Mouse (Mus musculus) embryonic facial prominence, embryonic 15.5 days (tissue): ENCODE data around the gene 4930404N11Rik. TPM values are rescaled to one million over a fixed set of nuclear protein-coding genes. Genes with fewer than 3 reads are reported as not detected.

Experiments used
- ATAC-seq: fragments of 200-750 bp; cut with Nextera tagmentation; 2 replicates; pipeline ENCODE4 v1.8.0; 2017; ENCODE audit warnings: low read depth, moderate TSS enrichment; ENCODE audit not compliant: insufficient number of reproducible peaks, low FRiP score, low TSS enrichment
- H3K27ac ChIP-seq: fragments of 300-500 bp; sonication (generic); replicated peaks from 2 replicates; pipeline ENCODE4 v1.5.1; 2015; ENCODE audit warnings: mild to moderate bottlenecking, inconsistent platforms
- H3K27me3 ChIP-seq: fragments of 300-500 bp; sonication (generic); 2 replicates; pipeline ENCODE4 v1.6.1; 2015; ENCODE audit warnings: inconsistent platforms
- H3K36me3 ChIP-seq: fragments of 300-500 bp; sonication (generic); 2 replicates; pipeline ENCODE4 v1.6.1; 2015; ENCODE audit warnings: mild to moderate bottlenecking, inconsistent platforms
- H3K4me1 ChIP-seq: fragments of 300-500 bp; sonication (generic); 2 replicates; pipeline ENCODE4 v1.6.1; 2015; ENCODE audit warnings: inconsistent platforms
- H3K4me2 ChIP-seq: fragments of 300-500 bp; sonication (generic); replicated peaks from 2 replicates; pipeline ENCODE4 v1.6.1; 2015; ENCODE audit warnings: mild to moderate bottlenecking, inconsistent platforms
- H3K4me3 ChIP-seq: fragments of 300-500 bp; sonication (generic); replicated peaks from 2 replicates; pipeline ENCODE4 v1.5.1; 2015; ENCODE audit warnings: mild to moderate bottlenecking, inconsistent platforms
- H3K9ac ChIP-seq: fragments of 300-500 bp; sonication (generic); 2 replicates; pipeline ENCODE4 v1.6.1; 2015; ENCODE audit warnings: inconsistent platforms
- H3K9me3 ChIP-seq: fragments of 300-500 bp; sonication (generic); replicated peaks from 2 replicates; pipeline ENCODE4 v1.6.1; 2016; ENCODE audit warnings: inconsistent platforms
- WGBS: fragments of 180-500 bp; shearing (Covaris S2); methylation state at CpG from one replicate; pipeline ENCODE4 v1.1.7; 2015; 5-methylcytosine and 5-hydroxymethylcytosine counted together
- polyA plus RNA-seq: library from polyadenylated mRNA; unstranded; fragments of >200 nt; fragmentation: Nextera tagmentation; extraction: Ambion mirVana; gene quantifications from 2 replicates; pipeline ENCODE4 v1.2.1, GENCODE M21; 2015

4930404N11Rik gene
- polyA plus RNA-seq, 1 experiment from 2014 or later: 0.73 TPM

DNA sequence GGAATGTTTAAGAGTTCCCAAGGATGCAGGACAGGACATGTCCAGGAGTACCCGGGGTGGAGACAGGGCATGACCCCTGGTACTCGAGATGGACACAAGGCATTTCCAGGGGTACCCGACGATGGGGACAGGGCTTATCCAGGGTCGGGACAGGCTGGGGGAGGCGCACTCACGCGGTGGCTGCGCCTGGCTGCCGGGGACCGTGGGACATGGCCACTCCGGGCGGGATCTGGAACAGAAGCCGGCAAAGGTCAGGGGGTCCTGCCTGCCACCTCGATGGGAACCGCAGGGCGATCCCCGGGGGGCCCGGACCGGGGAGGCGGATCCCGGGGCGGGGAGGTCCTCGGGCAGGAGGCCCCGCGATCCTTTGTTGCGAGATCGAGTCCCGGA is 15.7 kb downstream of the 4930404N11Rik start:
- 1% methylated on average over 29 of the region's 29 CpGs for WGBS

DNA sequence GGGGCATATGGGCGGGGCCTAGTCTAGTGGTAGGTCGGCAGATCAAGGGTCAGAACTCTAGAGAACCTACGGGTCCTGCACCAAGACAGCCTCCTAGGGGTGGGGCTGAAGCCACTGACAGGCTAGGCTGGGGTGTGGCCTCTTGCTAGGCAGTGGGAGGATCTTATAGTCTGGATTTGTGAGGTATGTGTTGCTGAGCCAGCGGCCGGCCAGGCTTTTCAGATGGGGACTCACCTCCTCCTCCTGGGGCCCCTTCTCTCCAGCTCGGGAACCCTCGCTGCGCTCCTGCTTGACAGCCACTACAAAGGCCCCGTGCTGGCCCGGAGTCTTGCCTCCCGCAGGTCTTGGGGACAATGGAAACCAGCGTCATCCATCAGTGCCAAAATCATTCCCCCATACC is 16.5 kb downstream of the 4930404N11Rik start:
- peaks cover 43% of the 10 kb centered on the region for H3K4me1 ChIP-seq
- ATAC-seq: no peak
- WGBS: 3% methylated on average over 12 of the region's 12 CpGs
- H3K27me3 ChIP-seq: peaks cover 8% of the 10 kb centered on the region
- no peaks in the 10 kb centered on the region for H3K9me3 ChIP-seq
- peak overlapping the region; percentile 86 for H3K4me2 ChIP-seq
- H3K9ac ChIP-seq: 0 out of 2 replicates have a peak overlapping the region, but pooled peaks have one; percentile 59
- H3K4me3 ChIP-seq: peak overlapping the region; percentile 64
- peaks cover 13% of the 10 kb centered on the region for H3K36me3 ChIP-seq
- H3K27ac ChIP-seq: peak overlapping the region; percentile 67

More for the DNA sequence above, 15.7 kb downstream of the 4930404N11Rik start:
- Histone ChIP-seq H3K4me1 (peaks cover 51% of the 10 kb centered on the region), H3K36me3 (peaks cover 13% of the 10 kb centered on the region), H3K27ac (peak overlapping the region; percentile 67), H3K9me3 (no peaks in the 10 kb centered on the region), H3K27me3 (peaks cover under 1% of the 10 kb centered on the region), H3K4me3 (peak overlapping the region; percentile 64), H3K9ac (peak overlapping the region; percentile 59), H3K4me2 (peak overlapping the region; percentile 86)
- ATAC-seq: no peak

DNA sequence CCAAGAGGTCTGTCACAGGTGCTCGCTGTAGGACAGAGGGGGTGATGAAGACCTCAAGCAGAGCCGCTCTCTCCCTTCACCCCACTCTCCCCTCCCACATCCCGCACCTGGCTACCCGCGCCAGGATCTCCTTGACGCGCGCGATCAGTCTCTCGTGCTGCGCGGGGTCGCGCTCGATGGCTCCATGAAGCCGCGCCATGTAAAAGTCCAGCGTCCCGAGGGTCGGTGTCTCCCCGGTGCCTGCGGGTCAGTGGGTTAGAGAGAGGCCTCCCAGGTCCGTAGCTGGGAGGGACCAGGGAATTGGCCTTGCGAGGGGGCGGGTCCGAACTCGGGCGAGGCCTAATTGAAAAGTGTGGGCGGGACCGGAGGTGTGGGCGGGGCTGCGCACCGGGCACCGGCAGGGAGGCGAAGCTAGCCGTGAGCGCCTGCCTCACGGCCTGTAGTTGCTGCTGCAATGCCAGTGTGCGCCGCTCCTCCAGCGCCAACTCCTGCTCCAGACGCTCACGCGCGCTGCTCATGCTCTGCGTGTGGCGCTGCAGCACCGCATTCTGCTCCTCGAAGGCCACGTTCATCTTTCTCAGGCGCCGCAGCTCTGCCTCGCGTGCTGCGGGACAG is 19.1 kb downstream of the 4930404N11Rik start:
- H3K27ac ChIP-seq: 0 out of 2 replicates have a peak overlapping the region, but pooled peaks have one; percentile 23
- peak overlapping the region; percentile 41 for H3K4me2 ChIP-seq
- peaks cover 33% of the 10 kb centered on the region for H3K27me3 ChIP-seq
- H3K36me3 ChIP-seq: peaks cover 13% of the 10 kb centered on the region
- H3K4me1 ChIP-seq: peaks cover 47% of the 10 kb centered on the region
- 14% methylated on average over 55 of the region's 55 CpGs for WGBS
- H3K4me3 ChIP-seq: peak overlapping the region; percentile 24
- ATAC-seq: no peak
- H3K9me3 ChIP-seq: no peaks in the 10 kb centered on the region
- H3K9ac ChIP-seq: no peak overlapping the region

DNA sequence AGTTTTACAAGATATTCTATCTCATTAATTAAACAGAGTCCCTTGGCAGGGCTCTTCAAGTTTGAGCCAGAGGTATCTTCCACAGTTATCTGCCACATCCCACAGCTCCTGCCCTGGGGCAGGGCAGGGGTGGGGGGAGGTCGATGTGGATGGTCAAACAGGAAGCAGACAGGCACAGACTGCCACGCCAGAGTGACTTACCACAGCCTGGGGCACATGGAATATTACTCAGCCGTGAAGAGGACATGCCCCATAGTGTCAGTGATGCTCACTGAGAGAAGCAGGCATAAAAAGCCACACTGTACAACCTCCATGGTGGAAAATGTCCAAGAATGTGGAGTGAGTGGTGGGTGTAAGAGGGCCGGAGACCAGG is 20.5 kb downstream of the 4930404N11Rik start:
- no peak overlapping the region for H3K9ac ChIP-seq
- WGBS: 77% methylated on average over 4 of the region's 4 CpGs
- no peaks in the 10 kb centered on the region for H3K9me3 ChIP-seq
- peaks cover 44% of the 10 kb centered on the region for H3K27me3 ChIP-seq
- no peak overlapping the region for H3K4me2 ChIP-seq
- peaks cover 47% of the 10 kb centered on the region for H3K4me1 ChIP-seq
- no peak overlapping the region for H3K27ac ChIP-seq
- H3K36me3 ChIP-seq: peaks cover 13% of the 10 kb centered on the region
- no peak overlapping the region for H3K4me3 ChIP-seq
- no peak for ATAC-seq

DNA sequence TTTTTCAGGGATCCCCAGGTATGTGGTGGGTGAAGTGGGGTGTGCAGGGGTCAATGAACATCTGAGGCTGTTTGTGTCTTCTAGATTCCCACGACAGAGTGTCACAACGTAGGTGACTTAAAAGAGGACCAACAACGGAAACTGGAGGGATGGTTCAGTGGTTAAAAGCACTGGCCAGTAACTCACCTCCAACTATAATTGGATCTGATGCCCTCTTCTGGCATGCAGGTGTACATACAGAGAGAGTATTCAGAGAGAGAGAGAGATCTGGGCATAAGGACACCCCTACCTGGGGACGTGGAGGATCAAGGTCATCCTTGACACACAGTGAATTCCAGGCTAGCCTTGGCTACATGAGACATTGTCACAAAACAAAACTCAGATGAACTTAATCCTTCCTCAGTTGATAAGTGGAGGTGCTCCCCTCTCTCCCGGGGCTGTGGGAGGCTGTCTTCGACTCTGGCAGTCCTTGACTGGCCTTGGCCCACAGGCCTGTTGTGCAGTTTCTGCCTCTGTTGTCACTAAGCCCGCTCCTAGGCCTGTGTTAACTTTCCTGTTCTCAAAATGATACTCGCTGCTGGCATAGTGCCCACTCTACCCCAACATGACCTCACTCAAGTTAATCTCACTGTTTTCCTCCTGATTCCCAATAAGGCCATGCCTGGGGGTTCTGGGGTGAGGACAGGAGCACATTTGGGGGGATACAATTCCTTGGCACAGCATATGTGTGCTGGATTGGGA is 21.0 kb downstream of the 4930404N11Rik start:
- Histone ChIP-seq H3K4me1 (peaks cover 43% of the 10 kb centered on the region), H3K4me3 (no peak overlapping the region), H3K27ac (no peak overlapping the region), H3K27me3 (peaks cover 44% of the 10 kb centered on the region), H3K4me2 (no peak overlapping the region), H3K9me3 (no peaks in the 10 kb centered on the region), H3K36me3 (peaks cover 13% of the 10 kb centered on the region), H3K9ac (no peak overlapping the region)
- WGBS: 49% methylated on average over 8 of the region's 8 CpGs
- ATAC-seq: no peak

DNA sequence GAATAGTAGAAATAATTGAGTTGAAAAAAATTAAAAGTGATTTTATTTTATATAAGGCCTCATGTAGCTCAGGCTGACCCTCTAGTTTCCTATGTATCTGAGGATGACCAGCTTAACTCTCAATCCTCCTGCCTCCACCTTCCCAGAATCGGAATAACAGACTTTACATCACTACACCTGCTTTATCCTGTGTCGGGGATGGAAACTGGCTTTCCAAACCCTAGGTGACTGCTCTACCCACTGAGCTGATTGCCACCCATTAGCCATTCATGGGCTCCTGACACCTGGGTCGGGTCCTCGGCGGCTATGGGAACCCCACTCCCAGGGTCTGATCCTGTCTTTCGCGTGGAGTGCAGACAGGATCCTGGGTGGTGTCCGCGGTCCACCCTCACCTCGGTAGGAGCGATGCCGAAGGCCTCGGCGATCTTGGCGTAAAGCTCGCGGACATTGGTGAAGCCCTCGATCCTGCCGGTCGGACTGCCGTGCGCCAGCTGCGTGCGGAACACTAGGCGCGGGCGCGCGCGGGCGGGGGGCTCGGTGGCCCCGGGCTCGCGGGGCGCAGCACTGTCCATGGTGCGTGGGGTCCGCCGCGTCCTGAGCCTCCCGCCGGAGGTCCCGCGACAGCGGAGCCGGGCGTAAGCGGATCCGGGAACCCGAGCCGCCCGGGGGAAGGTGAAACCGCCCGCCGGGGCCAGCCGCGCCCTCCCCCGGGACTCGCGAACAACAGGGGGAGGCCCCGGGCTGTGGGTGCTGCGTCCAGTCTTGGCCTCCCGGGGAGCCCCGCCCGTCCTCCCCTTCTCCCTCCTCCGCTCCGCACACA is 22.7 kb downstream of the 4930404N11Rik start, which contains the start of gene Gipc3:
Gene Gipc3, minus strand, starts transcription at position 581 of the 820 bp plus-strand sequence.
- H3K9ac ChIP-seq: peak within 1 kb of the TSS; percentile 24; the same call in 1 of the 2 replicates
- no peaks in the 10 kb centered on the region for H3K9me3 ChIP-seq
- H3K4me2 ChIP-seq: peak within 1 kb of the TSS; percentile 77
- H3K4me1 ChIP-seq: peaks cover 29% of the 10 kb centered on the region
- 6% methylated on average over 57 of the region's 67 CpGs for WGBS
- peaks cover 51% of the 10 kb centered on the region for H3K27me3 ChIP-seq
- ATAC-seq: no peak
- peaks cover 12% of the 10 kb centered on the region for H3K36me3 ChIP-seq
- H3K27ac ChIP-seq: no peak within 1 kb of the TSS
- H3K4me3 ChIP-seq: peak within 1 kb of the TSS; percentile 45

DNA sequence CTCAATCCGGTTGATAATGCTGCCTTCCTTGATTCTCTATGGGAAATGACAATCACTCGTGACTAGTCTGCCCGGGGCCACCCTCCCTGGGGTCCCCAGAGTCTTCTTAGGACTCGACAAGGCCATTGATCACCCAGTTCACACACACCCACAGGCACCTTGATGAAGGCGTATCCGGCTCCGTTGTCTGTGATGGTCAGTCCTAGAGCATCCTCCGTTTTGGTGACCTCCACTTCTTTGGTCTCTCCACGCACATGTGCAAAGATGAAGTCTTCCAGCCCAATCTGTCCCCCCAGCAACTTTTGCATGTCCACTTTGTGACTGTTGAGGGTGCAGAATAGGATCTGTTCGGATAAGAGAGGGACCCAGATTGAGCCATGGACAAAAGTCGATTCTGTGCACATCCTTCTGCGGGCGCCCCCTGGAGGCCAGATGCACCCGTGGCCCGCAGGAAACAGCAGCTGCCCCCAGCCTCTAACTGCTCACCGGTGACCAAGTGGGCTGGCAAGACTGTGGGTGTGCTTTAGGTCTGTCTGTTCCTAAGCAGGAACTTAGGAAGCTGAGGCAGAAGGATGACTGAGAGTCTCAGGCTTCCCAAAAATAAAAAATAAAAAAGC is 24.2 kb downstream of the 4930404N11Rik start:
- Histone ChIP-seq H3K9ac (no peak overlapping the region), H3K4me1 (peaks cover 20% of the 10 kb centered on the region), H3K27me3 (peaks cover 55% of the 10 kb centered on the region), H3K4me2 (no peak overlapping the region), H3K9me3 (no peaks in the 10 kb centered on the region), H3K4me3 (no peak overlapping the region), H3K36me3 (0 out of 2 replicates have a peak, but pooled peaks cover 5% of the 10 kb centered on the region), H3K27ac (no peak overlapping the region)
- WGBS: 37% methylated on average over 16 of the region's 16 CpGs
- no peak for ATAC-seq

DNA sequence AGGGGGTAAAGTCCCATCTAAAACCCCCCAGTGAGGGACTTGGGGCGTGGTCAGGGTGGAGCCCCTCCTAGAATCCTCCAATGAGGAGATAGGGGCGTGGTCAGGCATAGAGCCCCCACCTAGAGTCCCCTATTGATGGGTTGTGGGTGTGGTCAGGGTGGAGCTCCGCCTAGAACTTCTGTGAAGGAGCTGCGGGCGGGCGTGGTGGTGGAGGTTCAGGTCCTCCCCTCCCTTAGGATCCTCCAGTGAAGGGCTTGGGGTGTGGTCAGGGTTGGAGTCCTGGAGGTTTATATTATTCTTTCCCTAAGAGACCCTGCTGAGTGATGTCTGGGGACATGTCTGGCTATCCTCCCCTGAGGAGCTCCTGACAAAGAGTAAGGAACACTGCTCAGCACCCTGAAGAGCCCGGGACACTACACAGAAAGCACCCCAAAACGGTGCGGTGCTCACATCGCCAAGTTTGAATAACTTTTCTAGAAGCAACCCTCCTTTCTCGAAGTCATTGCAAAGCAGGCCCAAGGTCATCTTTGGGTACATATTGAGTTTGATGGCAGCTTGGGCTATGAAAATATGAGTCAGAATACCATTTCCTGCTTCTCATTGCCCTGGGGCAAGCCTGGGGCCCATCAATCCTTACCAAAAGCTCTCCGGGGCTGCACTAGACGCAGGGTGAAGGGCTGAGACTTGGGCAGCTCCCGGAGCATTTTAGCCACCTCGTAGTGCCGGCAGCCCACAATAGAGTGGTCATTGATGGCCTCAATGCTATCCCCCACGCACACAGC is 24.9 kb downstream of the 4930404N11Rik start:
- Histone ChIP-seq H3K9ac (no peak overlapping the region), H3K4me1 (peaks cover 25% of the 10 kb centered on the region), H3K4me2 (no peak overlapping the region), H3K27me3 (peaks cover 55% of the 10 kb centered on the region), H3K27ac (no peak overlapping the region), H3K36me3 (0 out of 2 replicates have a peak, but pooled peaks cover under 1% of the 10 kb centered on the region), H3K4me3 (no peak overlapping the region), H3K9me3 (no peaks in the 10 kb centered on the region)
- 35% methylated on average over 17 of the region's 17 CpGs for WGBS
- ATAC-seq: no peak

DNA sequence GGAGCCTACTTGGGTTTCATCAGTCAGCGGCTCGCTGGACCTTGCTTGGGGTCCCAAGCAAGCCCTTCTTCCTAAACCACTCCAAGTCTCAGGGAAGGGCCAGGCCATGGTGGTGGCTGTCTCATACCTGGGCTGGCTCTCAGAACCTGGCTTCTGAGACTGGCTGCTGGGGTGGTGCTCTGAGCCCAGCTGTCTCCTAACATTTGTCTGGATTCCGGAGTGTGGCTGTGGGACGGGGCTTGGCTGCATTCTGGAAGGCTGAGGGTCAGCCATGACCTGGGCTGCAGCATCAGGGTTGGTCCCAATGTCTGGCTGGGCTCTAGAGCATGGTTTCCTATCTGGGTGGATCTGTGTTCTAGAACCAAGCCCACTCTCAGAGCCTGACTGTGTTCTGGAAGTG is 29.1 kb downstream of the 4930404N11Rik start:
- Histone ChIP-seq H3K4me1 (peaks cover 42% of the 10 kb centered on the region), H3K9me3 (no peaks in the 10 kb centered on the region), H3K36me3 (no peaks in the 10 kb centered on the region), H3K27me3 (peaks cover 35% of the 10 kb centered on the region), H3K4me2 (peak overlapping the region; percentile 4; the same call in 1 of the 2 replicates), H3K9ac (no peak overlapping the region), H3K4me3 (no peak overlapping the region), H3K27ac (peak overlapping the region; percentile 85)
- no peak for ATAC-seq
- WGBS: 87% methylated on average over 4 of the region's 4 CpGs
